ENCODE assay signal across 9 mouse cellular contexts in the genomic region with DNA sequence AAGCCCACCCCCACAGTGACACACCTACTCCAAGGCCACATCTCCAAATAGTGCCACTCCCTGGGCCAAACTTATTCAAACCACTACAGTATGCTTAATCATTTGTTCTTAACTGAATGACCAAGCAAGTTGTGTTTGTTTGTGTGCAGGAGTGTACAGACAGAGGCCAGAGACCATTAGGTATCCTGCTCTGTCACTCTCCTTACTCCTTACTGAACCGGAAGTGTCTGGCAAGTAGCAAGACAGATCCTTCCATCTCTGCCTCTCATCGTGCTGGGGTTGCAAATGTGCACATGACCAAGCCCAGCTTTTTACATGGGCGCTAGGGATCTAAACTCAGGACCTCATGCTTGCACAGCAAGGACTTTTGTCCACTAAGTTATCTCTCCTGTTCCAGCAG. TPM values are rescaled to one million over a fixed set of nuclear protein-coding genes. Genes with fewer than 3 reads are reported as not detected.
DNase-seq lines count a peak whose midpoint lies in the region; ATAC-seq and TF ChIP-seq lines count a peak whose summit lies in the region.
"Had no signal": no experiment of that assay in that cellular context is flagged by ENCODE, and none has a peak within 500 bp of the region (broad histone marks: within the 10 kb centered on the region; RNA-seq: fewer than 3 reads in every experiment).

No protein-coding gene starts in this region.

- H3K4me3 ChIP-seq in hindbrain, postnatal 0 days (ENCODE audit: low read length): no peak overlapping the region
- H3K4me3 ChIP-seq in hindbrain, embryonic 12.5 days: no peak overlapping the region
- peak overlapping the region in 1 of 2 experiments; percentile 96; a peak in 3 of 4 replicates for H3K4me3 ChIP-seq in MEL (ENCODE audit: control insufficient read depth in 1 of 2, insufficient read depth in 1 of 2, low read depth in 2 of 2, low read length in 2 of 2)
- 0 out of 2 replicates have a peak overlapping the region, but pooled peaks have one; percentile 77 for H3K4me3 ChIP-seq in liver, embryonic 12.5 days
- H3K4me3 ChIP-seq in midbrain, embryonic 14.5 days (replicated peaks; ENCODE audit: low read depth, low read length): no peak overlapping the region

- H3K4me2 ChIP-seq in hindbrain, postnatal 0 days (ENCODE audit: low read depth, low read length): peak overlapping the region; percentile 75; the same call in 1 of the 2 replicates
- H3K4me2 ChIP-seq in hindbrain, embryonic 12.5 days (replicated peaks): no peak overlapping the region
- peak overlapping the region; percentile 97 for H3K4me2 ChIP-seq in liver, embryonic 12.5 days
- no peak overlapping the region; the same call in 1 of the 2 replicates for H3K4me2 ChIP-seq in midbrain, embryonic 14.5 days (ENCODE audit: low read length)

- 81% methylated on average over 3 of the region's 3 CpGs for WGBS in hindbrain, postnatal 0 days
- WGBS in hindbrain, embryonic 12.5 days: 87% methylated on average over 3 of the region's 3 CpGs
- 48% methylated on average over 3 of the region's 3 CpGs for WGBS in liver, embryonic 12.5 days (ENCODE audit: insufficient replicate concordance)
- 78% methylated on average over 3 of the region's 3 CpGs for WGBS in midbrain, embryonic 14.5 days

- no peaks in the 10 kb centered on the region for H3K9me3 ChIP-seq in hindbrain, postnatal 0 days (ENCODE audit: low read length)
- H3K9me3 ChIP-seq in hindbrain, embryonic 12.5 days (replicated peaks): no peaks in the 10 kb centered on the region
- H3K9me3 ChIP-seq in MEL (replicated peaks; ENCODE audit: insufficient read depth, low read length): no peaks in the 10 kb centered on the region
- no peaks in the 10 kb centered on the region for H3K9me3 ChIP-seq in liver, embryonic 12.5 days (replicated peaks)
- H3K9me3 ChIP-seq in midbrain, embryonic 14.5 days (ENCODE audit: control insufficient read depth, low read length): no peaks in the 10 kb centered on the region
- H3K9me3 ChIP-seq: embryonic facial prominence, embryonic 12.5 days had no signal

- H3K9ac ChIP-seq in hindbrain, postnatal 0 days (replicated peaks; ENCODE audit: low read length): no peak overlapping the region
- no peak overlapping the region for H3K9ac ChIP-seq in hindbrain, embryonic 12.5 days
- H3K9ac ChIP-seq in MEL (ENCODE audit: control insufficient read depth, low read depth, low read length, poor library complexity, severe bottlenecking): no peak overlapping the region
- H3K9ac ChIP-seq in liver, embryonic 12.5 days: no peak overlapping the region
- no peak overlapping the region for H3K9ac ChIP-seq in midbrain, embryonic 14.5 days (replicated peaks; ENCODE audit: low read length)

- H3K27ac ChIP-seq in hindbrain, postnatal 0 days: no peak overlapping the region
- H3K27ac ChIP-seq in hindbrain, embryonic 12.5 days: no peak overlapping the region
- no peak overlapping the region for H3K27ac ChIP-seq in MEL (ENCODE audit: control insufficient read depth, low read depth, low read length)
- H3K27ac ChIP-seq in liver, embryonic 12.5 days: no peak overlapping the region
- H3K27ac ChIP-seq in midbrain, embryonic 14.5 days (replicated peaks; ENCODE audit: low read depth, low read length): no peak overlapping the region

- H3K27me3 ChIP-seq in hindbrain, postnatal 0 days (ENCODE audit: insufficient read depth, low read length): no peaks in the 10 kb centered on the region
- H3K27me3 ChIP-seq in hindbrain, embryonic 12.5 days: no peaks in the 10 kb centered on the region
- no peaks in the 10 kb centered on the region for H3K27me3 ChIP-seq in MEL (ENCODE audit: control insufficient read depth in 1 of 2, insufficient read depth in 2 of 2, low read length in 2 of 2)
- H3K27me3 ChIP-seq in liver, embryonic 12.5 days (replicated peaks): no peaks in the 10 kb centered on the region
- H3K27me3 ChIP-seq in midbrain, embryonic 14.5 days (ENCODE audit: control insufficient read depth, insufficient read depth, low read length): no peaks in the 10 kb centered on the region
- H3K27me3 ChIP-seq: embryonic facial prominence, embryonic 12.5 days had no signal

- no peak for TF ChIP-seq RAD21 in MEL (IDR thresholded peaks at IDR 0.05; ENCODE audit: low read depth, low read length)

- peaks cover 6% of the 10 kb centered on the region; the same call in 1 of the 2 replicates for H3K4me1 ChIP-seq in hindbrain, postnatal 0 days (ENCODE audit: insufficient read depth, low read length)
- peaks cover 7% of the 10 kb centered on the region for H3K4me1 ChIP-seq in hindbrain, embryonic 12.5 days
- peaks cover 3 to 10% of the 10 kb centered on the region in 2 experiments; a peak in 2 of 4 replicates for H3K4me1 ChIP-seq in MEL (ENCODE audit: control insufficient read depth in 1 of 2, insufficient read depth in 2 of 2, low read length in 2 of 2)
- H3K4me1 ChIP-seq in liver, embryonic 12.5 days: peaks cover 30% of the 10 kb centered on the region
- H3K4me1 ChIP-seq in midbrain, embryonic 14.5 days (ENCODE audit: control insufficient read depth, insufficient read depth, low read length): peaks cover 10% of the 10 kb centered on the region

- ATAC-seq in hindbrain, postnatal 0 days: no peak
- no peak for ATAC-seq in hindbrain, embryonic 12.5 days (ENCODE audit: low FRiP score)
- no peak for ATAC-seq in liver, embryonic 12.5 days
- ATAC-seq in midbrain, embryonic 14.5 days (ENCODE audit: low FRiP score, low TSS enrichment): no peak
- ATAC-seq in frontal cortex, adult (ENCODE audit: low TSS enrichment): no peak

- no peaks in the 10 kb centered on the region for H3K36me3 ChIP-seq in hindbrain, postnatal 0 days (ENCODE audit: insufficient read depth, low read length)
- H3K36me3 ChIP-seq in hindbrain, embryonic 12.5 days: no peaks in the 10 kb centered on the region
- H3K36me3 ChIP-seq in MEL (ENCODE audit: control insufficient read depth in 1 of 2, insufficient read depth in 2 of 2, low read length in 2 of 2): 0 out of 4 replicates have a peak, but pooled peaks cover 0 to 2% of the 10 kb centered on the region in 2 experiments
- no peaks in the 10 kb centered on the region for H3K36me3 ChIP-seq in liver, embryonic 12.5 days
- H3K36me3 ChIP-seq in midbrain, embryonic 14.5 days (ENCODE audit: control insufficient read depth, insufficient read depth, low read length): 0 out of 2 replicates have a peak, but pooled peaks cover 3% of the 10 kb centered on the region
- H3K36me3 ChIP-seq: embryonic facial prominence, embryonic 12.5 days had no signal

- TF ChIP-seq POLR2A in MEL (IDR thresholded peaks at IDR 0.05; ENCODE audit: control insufficient read depth in 1 of 2, insufficient read depth in 1 of 2, low read depth in 1 of 2, low read length in 2 of 2, poor library complexity in 1 of 2): no peak

- no peak for TF ChIP-seq CTCF in hindbrain, postnatal 0 days (IDR thresholded peaks at IDR 0.05; ENCODE audit: low read depth)
- no peak for TF ChIP-seq CTCF in MEL (IDR thresholded peaks at IDR 0.05 in 2 of 3, conservative IDR thresholded peaks at IDR 0.05 in 1 of 3; ENCODE audit: control insufficient read depth in 1 of 3, insufficient read depth in 1 of 3, low read depth in 2 of 3, low read length in 3 of 3, poor library complexity in 1 of 3, severe bottlenecking in 1 of 3)

- no peaks in the 10 kb centered on the region; the same call in 1 of the 2 replicates for H3K79me2 ChIP-seq in MEL (ENCODE audit: control insufficient read depth, insufficient read depth, low read length, poor library complexity)

- DNase-seq in hindbrain, postnatal 0 days (ENCODE audit: low spot score): no peak
- peak; percentile 34 for DNase-seq in MEL (ENCODE audit: low read depth, low spot score)
- DNase-seq in adipocyte (ENCODE audit: low spot score): peak; percentile 22
- DNase-seq in right cerebral cortex, postnatal 25 days: no peak
- DNase-seq in midbrain, embryonic 14.5 days: no peak

- no peak for TF ChIP-seq EP300 in MEL (IDR thresholded peaks at IDR 0.05; ENCODE audit: low read depth in 1 of 2, low read length in 2 of 2)

TF ChIP-seq in MEL, 35 proteins besides CTCF, POLR2A, EP300 and RAD21:
- TF ChIP-seq MYB (IDR thresholded peaks at IDR 0.05; ENCODE audit: low read depth, low read length) (no peak), RCOR1 (IDR thresholded peaks at IDR 0.05; ENCODE audit: low read depth, low read length) (no peak), USF1 (IDR thresholded peaks at IDR 0.05; ENCODE audit: low read depth, low read length) (0 out of 2 replicates have a peak, but pooled peaks have one; percentile 9), USF2 (IDR thresholded peaks at IDR 0.05; ENCODE audit: borderline replicate concordance in 1 of 2, insufficient read depth in 1 of 2, low read depth in 1 of 2, low read length in 2 of 2) (no peak), MAZ (IDR thresholded peaks at IDR 0.05; ENCODE audit: low read depth, low read length) (no peak), JUND (IDR thresholded peaks at IDR 0.05; ENCODE audit: low read depth, low read length) (no peak), E2F4 (IDR thresholded peaks at IDR 0.05; ENCODE audit: borderline replicate concordance, low read depth, low read length) (no peak), SIN3A (IDR thresholded peaks at IDR 0.05; ENCODE audit: low read length) (no peak)

RNA-seq across cellular contexts. Expression of gene Slc35f5, which starts 1.1 kb away (rescaled TPM):
- 16.4 and 17.9 TPM in 2 replicates for total RNA-seq in hindbrain, postnatal 0 days (2014; rRNA removed)
- 34.7 and 35.1 TPM in 2 replicates for polyA plus RNA-seq in hindbrain, postnatal 0 days (2015; fragmentation: Nextera tagmentation; extraction: Ambion mirVana)
- polyA plus RNA-seq in hindbrain, embryonic 12.5 days (2016; fragmentation: Nextera tagmentation; extraction: Ambion mirVana): 34.3 and 36.4 TPM in 2 replicates
- total RNA-seq in MEL (2012; rRNA removed): 5.8 and 5.9 TPM in 2 replicates
- 1 to 10 TPM in 1 of 2 experiments, not detected in 1; 7.0 TPM for polyA plus RNA-seq in MEL (2012; ENCODE audit: insufficient read depth in 1 of 2, insufficient read length in 2 of 2, low read depth in 1 of 2, low replicate concordance in 2 of 2, missing spikeins in 1 of 2)
- polyA plus RNA-seq in liver, embryonic 12.5 days (2016; fragmentation: Nextera tagmentation; extraction: Ambion mirVana): 20.7 and 22.0 TPM in 2 replicates
- 29.4 and 32.5 TPM in 2 replicates for polyA plus RNA-seq in midbrain, embryonic 14.5 days (2014; fragmentation: Nextera tagmentation; extraction: Ambion mirVana)

Comparison
In these comparisons a context has a peak if more than half of its experiments do, and no peak if none do; other contexts are left out.
1. H3K4me2 ChIP-seq: peak in hindbrain, postnatal 0 days (single experiment) and liver, embryonic 12.5 days (single experiment); none in hindbrain, embryonic 12.5 days (single experiment) and midbrain, embryonic 14.5 days (single experiment).
2. DNase-seq: peak in MEL (single experiment) and adipocyte (single experiment); none in hindbrain, postnatal 0 days (single experiment), right cerebral cortex, postnatal 25 days (single experiment) and midbrain, embryonic 14.5 days (single experiment).